Mouse (Mus musculus) kidney, embryonic 14.5 days (tissue): ENCODE results near the gene Tns1. TPM values are rescaled to one million over a fixed set of nuclear protein-coding genes. Genes with fewer than 3 reads are reported as not detected.

Experiments
- ATAC-seq: fragments of 200-750 bp; cut with Nextera tagmentation; 2 replicates; pipeline ENCODE4 v1.8.0; 2017; ENCODE audit warnings: moderate number of reproducible peaks, mild to moderate bottlenecking, moderate TSS enrichment, moderate library complexity; ENCODE audit not compliant: low FRiP score, low TSS enrichment
- H3K27ac ChIP-seq: fragments of 300-500 bp; sonication (generic); 2 replicates; pipeline ENCODE4 v1.5.1; 2014; ENCODE audit warnings: low read depth, mild to moderate bottlenecking, low read length, moderate library complexity, mixed read lengths
- H3K27me3 ChIP-seq: fragments of 300-500 bp; sonication (generic); 2 replicates; pipeline ENCODE4 v1.6.1; 2014; ENCODE audit warnings: mild to moderate bottlenecking, low read length; ENCODE audit not compliant: control insufficient read depth, insufficient read depth
- H3K36me3 ChIP-seq: fragments of 300-500 bp; sonication (generic); 2 replicates; pipeline ENCODE4 v1.6.1; 2014; ENCODE audit warnings: low read length, mixed read lengths; ENCODE audit not compliant: control insufficient read depth, insufficient read depth
- H3K4me1 ChIP-seq: fragments of 300-500 bp; sonication (generic); 2 replicates; pipeline ENCODE4 v1.6.1; 2014; ENCODE audit warnings: low read length, mixed read lengths; ENCODE audit not compliant: control insufficient read depth, insufficient read depth
- H3K4me2 ChIP-seq: fragments of 300-500 bp; sonication (generic); replicated peaks from 2 replicates; pipeline ENCODE4 v1.6.1; 2014; ENCODE audit warnings: low read depth, mild to moderate bottlenecking, low read length
- H3K4me3 ChIP-seq: fragments of 300-500 bp; sonication (generic); 2 replicates; pipeline ENCODE4 v1.5.1; 2014; ENCODE audit warnings: mild to moderate bottlenecking, low read length
- H3K9ac ChIP-seq: fragments of 300-500 bp; sonication (generic); 2 replicates; pipeline ENCODE4 v1.6.1; 2014; ENCODE audit warnings: low read depth, mild to moderate bottlenecking, low read length, moderate library complexity
- H3K9me3 ChIP-seq: fragments of 300-500 bp; sonication (generic); 2 replicates; pipeline ENCODE4 v1.6.1; 2016; ENCODE audit warnings: low read length; ENCODE audit not compliant: control insufficient read depth
- WGBS: fragments of 180-500 bp; shearing (Covaris S2); extraction: QIAGEN DNeasy Blood & Tissue Kit; methylation state at CpG from one replicate; pipeline ENCODE4 v1.1.7; 2014; 5-methylcytosine and 5-hydroxymethylcytosine counted together
- polyA plus RNA-seq: library from polyadenylated mRNA; unstranded; fragments of >200 nt; fragmentation: Nextera tagmentation; extraction: Ambion mirVana; gene quantifications from 2 replicates; pipeline ENCODE4 v1.2.1, GENCODE M21; 2014

Tns1 gene
- polyA plus RNA-seq, 1 experiment from 2014 or later: 59.2 TPM

- Histone ChIP-seq H3K27me3 (no peaks in the 10 kb centered on the region), H3K4me3 (no peak overlapping the region), H3K27ac (no peak overlapping the region), H3K36me3 (peaks cover 10% of the 10 kb centered on the region; the same call in 1 of the 2 replicates), H3K9ac (no peak overlapping the region), H3K4me2 (no peak overlapping the region), H3K9me3 (no peaks in the 10 kb centered on the region), H3K4me1 (peaks cover 35% of the 10 kb centered on the region)
- WGBS: 18% methylated on average over 13 of the region's 13 CpGs
- ATAC-seq: no peak
Observed at GRCm38 (mm10) chr1:73968712-73969511, 155.3 kb downstream of the Tns1 start.

DNA sequence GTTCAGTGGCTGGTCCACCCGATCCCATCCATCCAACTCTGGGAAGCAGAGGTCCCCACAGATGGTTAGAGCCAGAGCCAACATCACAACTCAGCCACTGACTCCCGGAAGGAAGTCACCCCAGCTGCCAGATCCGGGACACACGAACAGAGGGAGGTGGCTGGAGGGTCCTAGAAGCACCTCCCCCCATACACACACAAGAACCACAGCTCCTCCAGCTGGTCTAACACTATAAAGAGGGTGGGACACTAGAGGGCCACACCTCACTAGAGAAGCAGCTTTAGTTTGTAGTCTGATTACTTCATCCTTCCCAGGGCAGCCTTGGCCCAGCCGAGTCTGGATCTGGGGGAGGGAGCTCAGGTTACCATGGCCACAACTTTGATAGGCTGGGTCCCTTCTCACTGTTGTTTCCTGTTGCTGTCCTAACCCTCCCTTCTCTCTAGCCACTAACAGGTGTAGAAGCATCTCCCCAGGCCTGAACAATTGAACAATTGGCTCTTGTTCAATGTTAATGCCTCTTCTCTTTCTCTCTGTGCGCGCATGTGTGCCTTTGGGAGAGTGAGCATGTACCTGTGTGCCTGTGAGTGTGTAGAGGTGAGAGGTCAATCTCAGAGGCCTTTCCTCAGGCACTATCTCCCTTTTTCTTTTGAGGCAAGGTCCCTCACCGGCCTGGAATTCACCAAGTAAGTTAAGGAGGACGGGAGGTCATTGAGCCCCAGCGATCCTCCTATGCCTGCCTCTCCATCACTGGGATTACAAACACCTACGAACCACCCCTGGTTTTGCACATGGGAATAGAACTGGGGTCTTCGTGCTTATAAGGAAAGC is 157.6 kb downstream of the Tns1 start:
- no peak overlapping the region for H3K4me2 ChIP-seq
- no peak overlapping the region for H3K9ac ChIP-seq
- no peaks in the 10 kb centered on the region for H3K27me3 ChIP-seq
- no peak overlapping the region; the same call in 1 of the 2 replicates for H3K27ac ChIP-seq
- H3K9me3 ChIP-seq: no peaks in the 10 kb centered on the region
- ATAC-seq: peak; percentile 29; the same call in 1 of the 2 replicates
- no peak overlapping the region for H3K4me3 ChIP-seq
- H3K36me3 ChIP-seq: peaks cover 4% of the 10 kb centered on the region; the same call in 1 of the 2 replicates
- 57% methylated on average over 12 of the region's 12 CpGs for WGBS
- H3K4me1 ChIP-seq: peaks cover 49% of the 10 kb centered on the region

DNA sequence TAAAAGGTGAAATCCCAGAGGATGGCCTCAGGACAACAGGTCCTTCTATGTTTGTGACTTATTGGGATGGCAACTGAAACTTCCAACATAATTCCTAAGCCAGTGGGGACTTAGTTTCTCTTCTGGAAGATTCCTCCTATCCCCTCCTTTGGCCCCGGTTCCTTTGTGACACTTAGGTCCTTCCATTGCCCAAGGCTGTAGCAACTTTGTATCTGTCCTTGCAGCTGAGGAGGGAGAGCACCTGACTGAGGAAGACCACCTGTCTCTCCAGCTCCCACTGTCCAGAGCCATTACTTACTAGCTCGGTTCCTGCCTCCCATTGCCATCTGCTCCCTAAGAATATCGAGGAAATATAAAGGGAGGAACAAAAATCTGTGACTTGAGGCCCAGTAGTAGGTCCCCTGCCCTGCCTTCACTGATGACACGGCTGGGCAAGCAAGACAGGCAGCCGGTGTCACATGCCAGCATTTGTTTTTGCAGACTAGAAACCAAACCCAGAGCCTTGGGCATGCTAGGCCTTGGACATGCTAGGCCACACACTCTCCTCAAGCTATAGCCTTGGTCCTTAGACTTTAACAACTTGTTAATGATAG is 160.0 kb downstream of the Tns1 start:
- Histone ChIP-seq H3K9ac (no peak overlapping the region), H3K4me1 (peaks cover 40% of the 10 kb centered on the region), H3K9me3 (no peaks in the 10 kb centered on the region), H3K4me3 (no peak overlapping the region), H3K36me3 (no peaks in the 10 kb centered on the region), H3K27me3 (no peaks in the 10 kb centered on the region), H3K27ac (peak overlapping the region; percentile 96; the same call in 1 of the 2 replicates), H3K4me2 (no peak overlapping the region)
- no peak for ATAC-seq
- WGBS: 54% methylated on average over 5 of the region's 5 CpGs

- H3K4me3 ChIP-seq: no peak overlapping the region
- no peaks in the 10 kb centered on the region for H3K9me3 ChIP-seq
- WGBS: 26% methylated on average over 8 of the region's 8 CpGs
- peak overlapping the region; percentile 96 for H3K27ac ChIP-seq
- peaks cover 34% of the 10 kb centered on the region for H3K4me1 ChIP-seq
- H3K4me2 ChIP-seq: no peak overlapping the region
- ATAC-seq: no peak
- H3K36me3 ChIP-seq: no peaks in the 10 kb centered on the region
- no peaks in the 10 kb centered on the region for H3K27me3 ChIP-seq
- peak overlapping the region; percentile 44; the same call in 1 of the 2 replicates for H3K9ac ChIP-seq
Observed at GRCm38 (mm10) chr1:73963626-73964025, 160.6 kb downstream of the Tns1 start.

GRCm38 (mm10) chr1:73962668-73963371 is 161.4 kb downstream of the Tns1 start:
- Histone ChIP-seq H3K27me3 (no peaks in the 10 kb centered on the region), H3K4me1 (peaks cover 31% of the 10 kb centered on the region), H3K9me3 (no peaks in the 10 kb centered on the region), H3K27ac (peak overlapping the region; percentile 96), H3K9ac (peak overlapping the region; percentile 44), H3K4me2 (peak overlapping the region; percentile 29), H3K4me3 (peak overlapping the region; percentile 26; the same call in 1 of the 2 replicates), H3K36me3 (no peaks in the 10 kb centered on the region)
- WGBS: 5% methylated on average over 12 of the region's 12 CpGs
- ATAC-seq: peak; percentile 92

- Histone ChIP-seq H3K4me1 (peaks cover 31% of the 10 kb centered on the region), H3K27ac (peak overlapping the region; percentile 96), H3K9ac (peak overlapping the region; percentile 43; the same call in 1 of the 2 replicates), H3K27me3 (no peaks in the 10 kb centered on the region), H3K4me3 (peak overlapping the region; percentile 26; the same call in 1 of the 2 replicates), H3K4me2 (peak overlapping the region; percentile 29), H3K9me3 (no peaks in the 10 kb centered on the region), H3K36me3 (no peaks in the 10 kb centered on the region)
- WGBS: 83% methylated on average over 5 of the region's 5 CpGs
- no peak for ATAC-seq
Observed at GRCm38 (mm10) chr1:73962049-73962448, 162.2 kb downstream of the Tns1 start.

DNA sequence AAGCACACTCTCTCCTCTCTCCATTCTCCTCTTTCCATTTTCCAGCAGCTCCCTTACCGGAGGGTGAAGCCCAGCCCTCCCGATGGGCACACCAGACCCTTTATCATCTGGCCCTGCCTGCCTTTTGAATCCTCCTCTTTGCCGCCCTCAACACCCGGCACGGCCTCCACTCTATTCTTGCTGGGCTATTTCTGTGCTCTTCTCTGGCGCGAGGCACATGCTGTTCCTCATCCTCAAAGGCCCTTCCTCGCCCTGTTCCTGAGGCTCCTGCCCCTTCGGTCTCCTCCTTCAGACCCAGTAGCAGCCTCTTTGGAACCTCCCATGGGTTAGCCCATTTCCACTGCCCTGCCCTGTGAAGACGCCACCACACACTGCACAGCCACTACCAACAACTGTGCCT is 164.5 kb downstream of the Tns1 start:
- Histone ChIP-seq H3K27me3 (no peaks in the 10 kb centered on the region), H3K9me3 (no peaks in the 10 kb centered on the region), H3K4me2 (no peak overlapping the region), H3K9ac (no peak overlapping the region), H3K4me3 (no peak overlapping the region), H3K4me1 (peaks cover 37% of the 10 kb centered on the region), H3K36me3 (no peaks in the 10 kb centered on the region), H3K27ac (no peak overlapping the region)
- WGBS: 92% methylated on average over 10 of the region's 10 CpGs
- no peak for ATAC-seq

DNA sequence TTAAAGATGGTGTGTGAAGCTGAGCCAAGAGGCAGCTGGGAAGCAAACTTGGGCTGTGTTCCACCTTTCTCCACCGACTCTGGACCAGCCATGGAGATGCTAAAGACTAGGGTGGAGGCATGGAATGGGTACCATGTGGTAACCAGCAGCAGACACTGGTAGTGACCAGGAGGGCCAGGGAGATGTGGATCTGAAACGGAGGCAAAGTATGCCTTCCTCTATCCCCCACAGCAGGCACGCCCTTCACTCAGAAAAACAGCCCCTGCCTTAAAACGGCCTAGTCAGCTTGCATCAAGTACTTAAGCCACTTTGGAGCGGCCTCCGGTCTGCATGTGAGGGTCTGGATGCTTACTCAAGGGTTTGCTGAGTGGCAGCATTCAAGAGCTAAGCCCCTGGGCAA is 164.9 kb downstream of the Tns1 start:
- no peak overlapping the region for H3K27ac ChIP-seq
- H3K9me3 ChIP-seq: no peaks in the 10 kb centered on the region
- H3K9ac ChIP-seq: no peak overlapping the region
- no peaks in the 10 kb centered on the region for H3K36me3 ChIP-seq
- H3K4me2 ChIP-seq: no peak overlapping the region
- WGBS: 92% methylated on average over 6 of the region's 6 CpGs
- ATAC-seq: no peak
- no peaks in the 10 kb centered on the region for H3K27me3 ChIP-seq
- no peak overlapping the region for H3K4me3 ChIP-seq
- peaks cover 39% of the 10 kb centered on the region for H3K4me1 ChIP-seq
